Mouse (Mus musculus): ENCODE results near the gene Rhof. TPM values are rescaled to one million over a fixed set of nuclear protein-coding genes. Genes with fewer than 3 reads are reported as not detected.

Gene Rhof
- total and polyA plus RNA-seq, 3 experiments = 0.59 to 1.7 TPM; not detected in 1

DNA sequence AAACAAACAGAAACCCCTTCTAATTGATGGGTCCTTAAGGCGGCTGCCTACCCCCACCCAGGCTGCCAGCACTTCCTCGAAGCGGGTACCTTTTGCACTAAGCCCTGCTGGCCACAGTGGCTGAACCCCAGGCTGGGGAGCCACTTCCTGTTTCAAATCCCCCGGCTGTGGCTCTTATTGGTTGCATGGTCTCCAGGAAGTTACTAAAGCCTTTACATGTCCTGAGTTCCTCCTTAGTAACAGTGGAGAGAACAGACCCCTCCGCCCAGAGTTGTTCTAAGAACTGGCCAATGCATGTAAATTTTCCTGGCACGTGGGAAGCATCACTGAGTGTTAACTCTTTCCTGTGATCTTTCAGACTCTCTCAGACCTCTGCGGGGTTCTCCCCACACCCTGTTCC, 18.6 kb upstream of the Rhof start:
- peak; percentile 79 for DNase-seq (ENCODE audit: low spot score)
- Histone ChIP-seq H3K36me3 (replicated peaks) (peaks cover 97% of the 10 kb centered on the region), H3K4me3 (ENCODE audit: low read depth, low read length) (peak overlapping the region; percentile 71), H3K9me3 (replicated peaks) (no peaks in the 10 kb centered on the region), H3K4me1 (ENCODE audit: insufficient read depth, low read depth, low read length) (peaks cover 76% of the 10 kb centered on the region), H3K27me3 (ENCODE audit: insufficient read depth, low read length) (no peaks in the 10 kb centered on the region)
- peak; percentile 58 for ATAC-seq (ENCODE audit: extremely low read depth, insufficient number of reproducible peaks, low FRiP score, poor library complexity, severe bottlenecking)
- TF ChIP-seq CTCF (IDR thresholded peaks at IDR 0.05; ENCODE audit: low read depth, low read length) (no peak), GATA2 (IDR thresholded peaks at IDR 0.05; ENCODE audit: borderline replicate concordance, low read depth, low read length) (no peak), TAL1 (conservative IDR thresholded peaks at IDR 0.05; ENCODE audit: low read depth, low read length) (no peak), GATA1 (IDR thresholded peaks at IDR 0.05; ENCODE audit: borderline replicate concordance, low read length) (no peak), POLR2AphosphoS5 (IDR thresholded peaks at IDR 0.05; ENCODE audit: insufficient replicate concordance, low read depth, low read length) (no peak)

DNA sequence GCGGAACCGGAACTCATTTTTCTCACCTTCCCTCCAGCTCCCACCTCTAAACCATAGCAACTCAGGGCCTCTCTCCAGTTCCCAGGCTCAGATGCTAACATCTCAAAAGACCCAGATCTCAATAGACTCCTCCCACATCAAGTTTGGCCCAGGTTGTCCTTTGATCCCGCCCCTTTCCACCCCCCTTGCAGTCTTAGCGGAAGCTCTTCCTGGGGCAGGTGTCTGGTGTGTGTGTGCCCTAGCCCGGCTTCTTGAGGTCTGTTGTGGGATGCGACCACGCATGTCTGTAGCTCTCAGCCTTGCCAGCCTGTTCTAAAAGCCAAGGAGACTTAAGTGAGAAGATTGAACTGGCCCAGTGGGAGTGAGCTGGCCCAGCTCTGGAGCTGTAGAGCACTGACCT, 18.1 kb upstream of the Rhof start:
- DNase-seq (ENCODE audit: low spot score) (no peak), ATAC-seq (ENCODE audit: extremely low read depth, insufficient number of reproducible peaks, low FRiP score, poor library complexity, severe bottlenecking) (no peak)
- Histone ChIP-seq H3K36me3 (replicated peaks) (peaks cover 99% of the 10 kb centered on the region), H3K27me3 (ENCODE audit: insufficient read depth, low read length) (no peaks in the 10 kb centered on the region), H3K9me3 (replicated peaks) (no peaks in the 10 kb centered on the region), H3K4me1 (ENCODE audit: insufficient read depth, low read depth, low read length) (peaks cover 78% of the 10 kb centered on the region), H3K4me3 (ENCODE audit: low read depth, low read length) (peak overlapping the region; percentile 71)
- TF ChIP-seq CTCF (IDR thresholded peaks at IDR 0.05; ENCODE audit: low read depth, low read length) (no peak), TAL1 (conservative IDR thresholded peaks at IDR 0.05; ENCODE audit: low read depth, low read length) (no peak), POLR2AphosphoS5 (IDR thresholded peaks at IDR 0.05; ENCODE audit: insufficient replicate concordance, low read depth, low read length) (no peak), GATA1 (IDR thresholded peaks at IDR 0.05; ENCODE audit: borderline replicate concordance, low read length) (no peak), GATA2 (IDR thresholded peaks at IDR 0.05; ENCODE audit: borderline replicate concordance, low read depth, low read length) (no peak)

DNA sequence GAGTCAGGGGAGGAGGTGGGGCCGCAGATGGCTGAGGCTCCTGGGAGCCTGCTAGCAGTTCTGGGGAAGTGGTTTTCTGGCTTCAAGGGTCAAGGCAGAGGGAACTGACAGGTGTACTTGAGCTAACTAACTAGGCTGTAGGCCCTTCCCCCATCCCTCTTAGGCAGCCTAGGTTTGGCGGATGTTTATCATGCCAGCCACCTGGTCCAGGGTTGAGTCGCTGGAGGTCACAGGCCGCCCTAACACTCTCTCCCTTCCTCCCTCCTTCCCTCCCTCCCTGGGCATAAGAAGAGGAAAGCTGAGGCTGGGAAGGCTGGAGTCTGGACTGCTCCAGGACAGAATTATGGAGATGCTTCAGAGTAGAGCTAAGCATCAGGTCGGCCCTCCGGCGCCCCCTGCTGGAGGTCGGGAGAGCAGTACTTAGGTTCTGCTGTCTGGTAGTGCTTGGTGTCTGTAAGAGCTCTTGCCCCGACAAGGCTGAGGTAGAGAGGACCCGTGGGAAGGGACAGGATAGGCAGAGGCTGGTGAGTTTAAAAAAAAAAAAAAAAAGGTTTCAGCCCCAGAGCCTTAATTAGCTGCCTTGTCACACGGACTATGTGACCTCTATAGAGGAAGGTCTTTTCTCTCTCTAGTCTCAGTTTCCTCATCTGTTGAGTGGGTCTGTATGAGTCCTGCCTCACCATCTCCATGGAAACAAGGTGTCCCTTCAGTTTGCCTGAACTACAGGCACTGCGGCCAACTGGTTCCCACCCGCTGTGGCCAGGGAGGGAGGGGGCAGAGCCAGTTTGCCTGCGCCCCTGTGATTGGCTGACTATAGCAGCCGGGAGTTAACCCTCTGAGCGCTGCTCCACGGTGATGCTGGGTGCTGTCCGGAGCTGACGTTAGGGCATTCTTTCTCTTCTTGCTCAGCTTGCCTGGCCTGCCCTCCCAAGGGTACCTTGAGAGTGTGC, 17.2 kb upstream of the Rhof start:
- DNase-seq (ENCODE audit: low spot score) = peak; percentile 62
- Histone ChIP-seq H3K9me3 (replicated peaks) (no peaks in the 10 kb centered on the region), H3K27me3 (ENCODE audit: insufficient read depth, low read length) (no peaks in the 10 kb centered on the region), H3K4me3 (ENCODE audit: low read depth, low read length) (peak overlapping the region; percentile 71), H3K4me1 (ENCODE audit: insufficient read depth, low read depth, low read length) (peaks cover 84% of the 10 kb centered on the region), H3K36me3 (replicated peaks) (peaks cover 99% of the 10 kb centered on the region)
- TF ChIP-seq CTCF (IDR thresholded peaks at IDR 0.05; ENCODE audit: low read depth, low read length) (peak; percentile 89), GATA2 (IDR thresholded peaks at IDR 0.05; ENCODE audit: borderline replicate concordance, low read depth, low read length) (no peak), TAL1 (conservative IDR thresholded peaks at IDR 0.05; ENCODE audit: low read depth, low read length) (peak; percentile 65; the same call in 1 of the 2 replicates), POLR2AphosphoS5 (IDR thresholded peaks at IDR 0.05; ENCODE audit: insufficient replicate concordance, low read depth, low read length) (no peak)
- peak; percentile 62 for ATAC-seq (ENCODE audit: extremely low read depth, insufficient number of reproducible peaks, low FRiP score, poor library complexity, severe bottlenecking)

DNA sequence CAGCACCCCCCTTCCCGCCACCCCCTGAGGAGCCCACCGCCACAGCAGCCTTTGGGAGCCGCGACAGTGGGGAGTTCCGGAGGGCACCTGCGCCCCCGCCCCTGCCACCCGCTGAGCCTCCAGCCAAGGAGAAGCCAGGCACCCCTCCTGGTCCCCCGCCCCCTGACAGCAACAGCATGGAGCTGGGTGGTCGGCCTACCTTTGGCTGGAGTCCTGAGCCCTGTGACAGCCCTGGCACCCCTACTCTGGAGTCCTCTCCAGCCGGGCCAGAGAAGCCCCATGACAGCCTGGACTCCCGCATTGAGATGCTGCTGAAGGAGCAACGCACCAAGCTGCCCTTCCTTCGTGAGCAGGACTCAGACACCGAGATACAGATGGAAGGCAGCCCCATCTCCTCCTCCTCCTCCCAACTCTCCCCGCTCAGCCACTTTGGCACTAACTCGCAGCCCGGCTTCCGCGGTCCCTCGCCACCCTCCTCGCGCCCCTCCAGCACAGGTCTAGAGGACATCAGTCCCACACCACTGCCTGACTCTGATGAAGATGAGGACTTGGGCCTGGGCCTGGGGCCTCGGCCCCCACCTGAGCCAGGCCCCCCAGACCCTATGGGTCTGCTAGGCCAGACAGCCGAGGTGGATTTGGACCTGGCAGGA, 15.7 kb upstream of the Rhof start:
- H3K36me3 ChIP-seq (replicated peaks) = peaks cover 95% of the 10 kb centered on the region
- no peak for TF ChIP-seq TAL1 (conservative IDR thresholded peaks at IDR 0.05; ENCODE audit: low read depth, low read length)
- no peak for TF ChIP-seq GATA1 (IDR thresholded peaks at IDR 0.05; ENCODE audit: borderline replicate concordance, low read length)
- no peak for TF ChIP-seq POLR2AphosphoS5 (IDR thresholded peaks at IDR 0.05; ENCODE audit: insufficient replicate concordance, low read depth, low read length)
- TF ChIP-seq GATA2 (IDR thresholded peaks at IDR 0.05; ENCODE audit: borderline replicate concordance, low read depth, low read length) = no peak
- TF ChIP-seq CTCF (IDR thresholded peaks at IDR 0.05; ENCODE audit: low read depth, low read length) = no peak
- peaks cover 95% of the 10 kb centered on the region for H3K4me1 ChIP-seq (ENCODE audit: insufficient read depth, low read depth, low read length)
- H3K27me3 ChIP-seq (ENCODE audit: insufficient read depth, low read length) = no peaks in the 10 kb centered on the region
- peak overlapping the region; percentile 55; the same call in 1 of the 2 replicates for H3K4me3 ChIP-seq (ENCODE audit: low read depth, low read length)
- ATAC-seq (ENCODE audit: extremely low read depth, insufficient number of reproducible peaks, low FRiP score, poor library complexity, severe bottlenecking) (no peak), DNase-seq (ENCODE audit: low spot score) (no peak)
- no peaks in the 10 kb centered on the region for H3K9me3 ChIP-seq (replicated peaks)

DNA sequence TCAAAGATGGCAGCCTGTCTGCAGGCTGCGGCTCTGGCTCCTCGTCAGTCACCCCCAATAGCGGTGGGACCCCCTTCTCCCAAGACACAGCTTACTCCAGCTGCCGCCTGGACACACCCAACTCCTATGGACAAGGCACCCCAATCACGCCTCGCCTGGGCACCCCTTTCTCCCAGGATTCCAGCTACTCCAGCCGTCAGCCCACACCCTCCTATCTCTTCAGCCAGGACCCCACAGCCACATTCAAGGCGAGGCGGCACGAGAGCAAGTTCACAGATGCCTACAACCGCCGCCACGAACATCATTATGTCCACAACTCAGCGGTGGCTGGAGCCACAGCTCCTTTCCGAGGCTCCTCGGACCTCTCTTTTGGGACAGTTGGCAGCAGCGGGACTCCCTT, 15.1 kb upstream of the Rhof start:
- Histone ChIP-seq H3K4me1 (ENCODE audit: insufficient read depth, low read depth, low read length) (peaks cover 90% of the 10 kb centered on the region), H3K36me3 (replicated peaks) (peaks cover 89% of the 10 kb centered on the region), H3K4me3 (ENCODE audit: low read depth, low read length) (peak overlapping the region; percentile 55; the same call in 1 of the 2 replicates), H3K27me3 (ENCODE audit: insufficient read depth, low read length) (no peaks in the 10 kb centered on the region), H3K9me3 (replicated peaks) (no peaks in the 10 kb centered on the region)
- TF ChIP-seq GATA2 (IDR thresholded peaks at IDR 0.05; ENCODE audit: borderline replicate concordance, low read depth, low read length) (no peak), TAL1 (conservative IDR thresholded peaks at IDR 0.05; ENCODE audit: low read depth, low read length) (no peak), POLR2AphosphoS5 (IDR thresholded peaks at IDR 0.05; ENCODE audit: insufficient replicate concordance, low read depth, low read length) (no peak), GATA1 (IDR thresholded peaks at IDR 0.05; ENCODE audit: borderline replicate concordance, low read length) (no peak), CTCF (IDR thresholded peaks at IDR 0.05; ENCODE audit: low read depth, low read length) (no peak)
- no peak for ATAC-seq (ENCODE audit: extremely low read depth, insufficient number of reproducible peaks, low FRiP score, poor library complexity, severe bottlenecking)
- DNase-seq (ENCODE audit: low spot score) = no peak

DNA sequence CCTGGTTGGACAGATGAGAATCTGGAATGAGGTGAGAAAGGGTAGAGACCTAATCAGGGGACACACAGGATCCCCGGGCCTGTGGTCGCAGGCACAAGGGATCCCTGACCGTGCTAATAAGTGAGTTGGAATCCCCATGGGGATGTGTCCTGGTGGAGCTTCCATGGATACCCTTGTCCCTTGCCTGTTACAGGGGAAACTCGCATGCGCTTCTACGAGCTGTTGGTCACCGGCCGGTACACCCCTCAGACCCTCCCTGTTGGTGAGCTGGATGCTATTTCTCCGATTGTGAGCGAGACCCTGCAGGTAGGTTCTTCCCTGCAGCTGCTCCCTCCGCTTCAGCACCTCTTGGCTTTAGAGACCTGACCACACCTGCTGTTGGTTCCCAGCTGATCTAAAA, 13.9 kb upstream of the Rhof start:
- no peak for DNase-seq (ENCODE audit: low spot score)
- peak overlapping the region; percentile 27; the same call in 1 of the 2 replicates for H3K4me3 ChIP-seq (ENCODE audit: low read depth, low read length)
- no peaks in the 10 kb centered on the region for H3K27me3 ChIP-seq (ENCODE audit: insufficient read depth, low read length)
- peaks cover 82% of the 10 kb centered on the region for H3K4me1 ChIP-seq (ENCODE audit: insufficient read depth, low read depth, low read length)
- H3K9me3 ChIP-seq (replicated peaks) = no peaks in the 10 kb centered on the region
- no peak for TF ChIP-seq GATA1 (IDR thresholded peaks at IDR 0.05; ENCODE audit: borderline replicate concordance, low read length)
- TF ChIP-seq TAL1 (conservative IDR thresholded peaks at IDR 0.05; ENCODE audit: low read depth, low read length) = no peak
- TF ChIP-seq POLR2AphosphoS5 (IDR thresholded peaks at IDR 0.05; ENCODE audit: insufficient replicate concordance, low read depth, low read length) = no peak
- TF ChIP-seq CTCF (IDR thresholded peaks at IDR 0.05; ENCODE audit: low read depth, low read length) = no peak
- no peak for TF ChIP-seq GATA2 (IDR thresholded peaks at IDR 0.05; ENCODE audit: borderline replicate concordance, low read depth, low read length)
- peaks cover 77% of the 10 kb centered on the region for H3K36me3 ChIP-seq (replicated peaks)
- ATAC-seq (ENCODE audit: extremely low read depth, insufficient number of reproducible peaks, low FRiP score, poor library complexity, severe bottlenecking) = no peak

All from G1E (cell line).